Mouse (Mus musculus) spleen, embryonic (tissue): ENCODE results near the gene Tpm4.
"Not testable (repeated sequence)": the region's sequence is repeated elsewhere in the genome, so short reads cannot be mapped to it uniquely, and the experiment has no call there.

Experiments
- CTCF ChIA-PET: fragments of 350-600 bp; sonication (Branson Sonifier 250); formaldehyde crosslinking; loops from one replicate; lab custom pipeline; 2022; lab: Charles Lee

Tpm4 gene

GRCm38 (mm10) chr8:72134756-72135445, at the start of gene Tpm4:
Gene Tpm4 (plus strand): TSS chr8:72134975.
- CTCF ChIA-PET = interaction anchor here (0.6 kb wide), 1 partner anchor 624 kb away, joined by 3 read pairs; the partner anchor contains the start of gene Plvap

DNA sequence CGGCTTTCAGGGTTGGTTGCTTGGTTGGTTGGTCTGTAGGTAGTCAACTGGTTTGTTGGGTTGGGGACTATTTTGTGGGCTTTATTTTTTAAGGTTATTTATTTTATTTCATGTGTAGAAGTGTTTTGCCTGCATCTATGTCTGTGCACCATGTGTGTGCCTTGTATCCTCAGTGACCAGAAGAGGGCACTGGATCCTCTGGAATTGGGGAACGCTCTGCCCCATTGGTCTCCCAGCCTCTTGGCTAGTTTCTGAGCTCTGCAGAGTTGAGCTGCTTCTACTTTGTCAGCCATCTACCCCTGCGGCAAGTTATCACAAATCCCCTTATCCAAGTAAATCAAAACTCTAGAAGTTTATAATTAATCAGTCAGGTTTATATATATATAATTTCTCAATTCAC, 47.2 kb upstream of the Tpm4 start:
- CTCF ChIA-PET = not testable (repeated sequence)

- CTCF ChIA-PET = not testable (repeated sequence)
Measured at GRCm38 (mm10) chr8:72096721-72097120, 38.1 kb upstream of the Tpm4 start.

DNA sequence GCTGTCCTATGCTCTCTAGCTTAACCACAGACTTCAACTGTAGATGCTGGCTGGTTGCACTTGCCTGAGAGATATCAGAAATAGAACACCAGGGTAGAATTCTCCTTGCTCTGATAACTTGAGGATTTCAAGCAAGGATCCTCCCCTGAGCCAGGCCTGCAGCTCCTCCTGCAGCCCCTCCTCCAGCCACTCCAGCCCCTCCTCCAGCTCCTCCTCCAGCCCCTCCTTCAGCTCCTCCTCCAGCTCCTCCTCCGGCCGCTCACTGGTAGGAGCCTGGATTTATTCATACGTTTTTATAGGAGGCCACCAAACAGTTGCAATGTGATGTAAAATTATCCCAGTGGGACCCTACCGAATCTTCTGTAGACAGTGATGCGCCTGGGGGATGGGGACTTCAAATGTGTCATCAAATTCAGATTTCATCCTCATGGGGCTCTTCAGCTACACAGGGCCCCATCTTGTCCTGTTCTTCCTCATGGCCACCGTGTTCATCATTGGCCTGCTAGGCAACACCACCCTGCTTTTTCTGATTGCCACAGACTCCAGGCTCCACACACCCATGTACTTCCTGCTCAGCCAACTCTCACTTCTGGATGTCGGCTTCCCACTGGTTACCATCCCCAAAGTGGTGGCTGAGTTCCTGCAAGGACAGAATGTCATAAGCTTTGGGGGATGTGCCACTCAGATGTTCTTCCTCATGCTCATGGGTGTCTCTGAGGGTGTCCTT, 35.2 kb upstream of the Tpm4 start:
- CTCF ChIA-PET = not testable (repeated sequence)

- CTCF ChIA-PET = no interaction called here
Measured at GRCm38 (mm10) chr8:72105165-72105564, 29.6 kb upstream of the Tpm4 start.

DNA sequence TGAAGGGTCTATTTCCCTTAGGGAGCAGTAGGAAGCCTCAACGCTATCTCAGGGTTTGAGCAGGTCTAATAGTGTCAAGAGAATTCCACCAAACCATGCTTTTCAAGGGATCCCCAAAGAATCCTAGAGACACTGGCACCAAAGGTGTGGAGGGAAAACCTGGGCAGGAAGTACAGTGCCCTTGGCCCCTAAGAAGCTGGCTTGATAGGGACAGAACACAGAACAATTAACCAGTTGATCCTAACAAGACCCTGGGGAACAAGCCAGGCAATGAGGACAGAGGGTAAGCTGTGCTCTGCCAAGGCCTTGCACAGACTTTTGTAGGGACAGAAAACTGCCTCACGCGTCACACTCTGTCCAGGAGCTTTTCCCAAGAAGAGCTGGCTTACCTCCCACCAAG, 28.0 kb upstream of the Tpm4 start, which contains the start of gene Olfr374:
Olfr374 (plus strand) TSS at position 301 of the 400 bp plus-strand sequence.
- CTCF ChIA-PET = no interaction called here

DNA sequence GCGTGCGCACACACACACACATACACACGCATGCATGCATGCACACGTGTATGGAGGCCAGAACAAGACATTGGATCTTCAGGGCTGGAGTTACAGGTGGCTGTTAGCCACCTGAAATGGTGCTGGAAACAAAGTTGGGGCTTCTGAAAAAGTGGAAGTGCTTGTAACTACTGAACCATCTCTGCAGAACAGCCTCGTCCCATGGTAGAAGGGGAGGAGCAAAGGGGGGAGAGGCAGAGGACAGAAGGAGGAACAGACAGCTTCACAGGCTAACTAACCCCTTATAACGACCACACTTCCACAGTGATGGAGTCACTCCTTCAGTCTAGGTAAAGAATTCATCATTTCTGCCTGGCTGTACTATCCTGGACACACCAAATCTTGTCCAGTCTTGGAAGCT, 23.9 kb upstream of the Tpm4 start:
- CTCF ChIA-PET = no interaction called here

DNA sequence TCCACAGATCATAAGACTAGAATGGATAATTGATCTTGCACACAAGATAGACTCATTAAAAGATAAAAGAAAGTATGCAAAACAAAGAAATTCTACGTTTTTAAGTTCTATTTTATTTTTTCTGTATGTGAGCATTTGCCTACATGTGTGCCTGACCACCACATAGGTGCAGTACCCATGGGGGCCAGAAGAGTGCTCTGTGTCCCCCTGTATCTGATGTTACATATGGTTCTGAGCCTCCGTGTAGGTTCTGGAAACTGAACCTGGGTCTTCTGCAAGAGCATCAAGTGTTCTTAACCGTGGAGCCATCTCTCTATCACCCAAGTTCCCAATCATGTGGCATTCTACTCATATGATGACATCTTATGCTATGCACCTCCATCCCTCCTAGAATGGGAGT, 22.3 kb upstream of the Tpm4 start:
- CTCF ChIA-PET = no interaction called here

- CTCF ChIA-PET = no interaction called here
Measured at GRCm38 (mm10) chr8:72115202-72115601, 19.6 kb upstream of the Tpm4 start.

DNA sequence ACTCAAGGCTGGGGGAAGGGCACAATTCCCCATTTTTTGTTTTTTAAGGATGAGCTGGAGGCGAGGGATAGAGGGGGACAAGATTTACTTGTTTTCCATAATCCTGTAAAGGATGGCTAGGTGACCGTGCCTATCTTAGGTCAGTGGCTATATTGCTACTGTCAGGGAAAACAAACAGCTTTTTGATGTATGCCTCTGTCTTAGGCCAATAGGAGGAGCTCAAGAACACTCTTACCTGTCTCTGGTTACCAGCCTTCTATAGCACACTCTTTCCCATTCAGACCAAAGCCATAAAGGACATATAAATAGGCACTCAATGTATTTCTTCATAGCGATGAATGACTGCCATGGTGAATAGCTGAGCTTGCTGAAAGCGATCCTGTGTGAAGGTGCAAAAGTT, 16.2 kb upstream of the Tpm4 start:
- CTCF ChIA-PET = interaction anchor here (0.6 to 1.1 kb wide), 2 partner anchors 40 to 68 kb away, joined by 3 to 6 read pairs; no protein-coding TSS in a partner anchor

GRCm38 (mm10) chr8:72121486-72121885, 13.3 kb upstream of the Tpm4 start:
- CTCF ChIA-PET = not testable (repeated sequence)

DNA sequence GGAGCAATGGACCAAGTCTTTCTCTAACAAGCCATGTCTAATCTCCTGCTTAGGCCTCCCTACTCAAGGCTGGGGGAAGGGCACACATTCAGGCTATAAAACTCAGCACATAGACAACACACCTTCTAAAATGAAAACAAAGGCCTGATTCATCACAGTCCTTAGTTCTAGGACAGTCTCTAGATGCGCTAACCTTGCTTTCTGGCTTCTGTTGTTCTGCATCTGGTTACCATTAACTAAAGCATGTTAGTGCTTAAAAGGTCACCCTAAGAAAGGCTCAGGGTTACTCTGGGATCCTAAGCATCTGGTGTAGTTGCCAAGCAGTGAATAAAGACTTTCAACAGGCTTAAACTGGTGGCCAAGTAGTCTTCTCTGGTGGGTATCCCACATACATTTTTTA, 12.8 kb upstream of the Tpm4 start:
- CTCF ChIA-PET = no interaction called here

DNA sequence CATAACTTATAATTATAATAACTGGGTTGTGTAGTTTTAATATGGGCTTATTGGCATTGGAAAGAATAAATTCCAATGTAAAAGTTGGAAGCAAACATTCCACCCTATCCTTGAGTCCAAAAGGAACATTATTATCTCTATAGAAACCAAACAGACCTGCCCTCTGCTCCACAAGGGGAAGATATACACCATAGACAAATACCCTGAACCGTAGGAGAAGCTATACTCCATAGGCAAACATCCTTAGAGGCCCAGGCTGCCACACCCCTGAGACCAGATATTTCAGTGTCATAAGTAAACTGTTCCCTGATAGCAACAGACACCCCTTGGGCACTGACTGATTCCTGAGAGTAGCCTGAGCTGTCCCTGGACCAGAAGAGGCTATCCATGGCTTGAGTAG, 6.9 kb upstream of the Tpm4 start:
- CTCF ChIA-PET = no interaction called here

GRCm38 (mm10) chr8:72131251-72131650, 3.5 kb upstream of the Tpm4 start:
- CTCF ChIA-PET = no interaction called here

GRCm38 (mm10) chr8:72131901-72132300, 2.9 kb upstream of the Tpm4 start:
- CTCF ChIA-PET = no interaction called here

GRCm38 (mm10) chr8:72132417-72132816, 2.4 kb upstream of the Tpm4 start:
- CTCF ChIA-PET = interaction anchor here (0.5 to 0.6 kb wide), 2 partner anchors 9 to 1393 kb away, joined by 3 to 13 read pairs; no protein-coding TSS in a partner anchor

DNA sequence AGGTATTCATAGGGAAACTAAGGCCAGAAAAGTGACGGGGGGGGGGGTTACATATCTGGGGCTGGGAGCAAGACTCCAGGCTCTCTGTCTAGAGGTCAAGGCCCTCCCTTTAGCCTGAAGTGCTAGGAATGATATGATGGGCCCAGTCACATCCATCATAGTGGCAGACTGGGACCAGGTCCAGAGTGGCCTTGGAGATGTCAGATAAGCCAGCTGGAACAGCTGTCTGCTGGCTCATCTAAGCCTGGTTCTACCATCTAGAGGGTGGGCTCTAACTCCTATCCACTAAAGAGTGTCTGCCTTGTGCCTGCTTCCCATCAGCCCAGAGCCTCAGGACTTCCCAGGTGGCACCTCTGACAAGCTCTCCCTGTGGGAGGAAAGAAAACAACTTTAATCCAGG, 1.9 kb upstream of the Tpm4 start:
- CTCF ChIA-PET = interaction anchor here (0.5 to 0.6 kb wide), 2 partner anchors 10 to 1394 kb away, joined by 3 to 13 read pairs; no protein-coding TSS in a partner anchor

DNA sequence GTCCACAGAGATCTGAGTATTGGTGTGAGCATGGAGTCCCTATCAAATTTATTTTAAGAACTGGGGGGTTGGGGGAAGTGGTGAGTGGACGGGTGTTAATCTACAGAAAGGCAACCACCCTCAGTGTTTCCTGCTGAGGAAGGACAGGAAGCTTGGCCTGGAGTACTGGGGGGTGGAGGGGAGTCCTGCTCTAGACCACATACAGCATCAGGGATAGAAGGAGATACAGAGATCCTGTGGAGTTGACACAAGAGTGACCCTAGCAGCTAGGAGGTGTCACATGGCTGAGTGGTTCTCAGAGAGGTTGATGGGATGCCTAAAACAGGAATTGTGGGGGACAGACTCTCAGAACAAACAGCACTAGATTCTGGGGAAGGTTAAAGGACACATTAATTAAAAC, 1.3 kb upstream of the Tpm4 start:
- CTCF ChIA-PET = no interaction called here

GRCm38 (mm10) chr8:72135446-72136301, 899 bp downstream of the Tpm4 start:
- CTCF ChIA-PET = interaction anchor here (0.6 to 1.1 kb wide), 2 partner anchors 41 to 624 kb away, joined by 3 read pairs; partner anchors contain the start of gene Plvap

- CTCF ChIA-PET = interaction anchor here (1.1 kb wide), 1 partner anchor 40 kb away, joined by 3 read pairs; no protein-coding TSS in a partner anchor
Measured at GRCm38 (mm10) chr8:72136302-72136978, 1.7 kb downstream of the Tpm4 start.

- CTCF ChIA-PET = interaction anchor here (0.6 kb wide), 2 partner anchors 179 to 216 kb away, joined by 3 read pairs; no protein-coding TSS in a partner anchor
Measured at GRCm38 (mm10) chr8:72137431-72137830, 2.7 kb downstream of the Tpm4 start.
